Mouse (Mus musculus) erythroid progenitor cell, adult 5-6 weeks (primary cell): ENCODE results near the gene Spag17. TPM values are rescaled to one million over a fixed set of nuclear protein-coding genes. Genes with fewer than 3 reads are reported as not detected.

ENCODE experiments used
- ATAC-seq: replicated peaks from 2 replicates; pipeline ENCODE4 v1.8.0; 2016; ENCODE audit warnings: moderate number of reproducible peaks, mild to moderate bottlenecking, moderate TSS enrichment, inconsistent platforms; ENCODE audit not compliant: poor library complexity, low FRiP score, severe bottlenecking
- total RNA-seq, 2 experiments: library from RNA; stranded (forward) in 1 of 2; stranded (reverse) in 1 of 2; fragments of 150-400 nt in 1 of 2; fragments of 186-747, 209-891 nt in 1 of 2; gene quantifications; 2 replicates each; pipeline versions ENCODE4 v1.2.3 to v1.2.4; 2015 to 2017; ENCODE audit warnings: low replicate concordance in 2 of 2

The Spag17 gene
- total RNA-seq, 2 experiments from 2014 or later = not detected

GRCm38 (mm10) chr3:99959805-99960485, 74.7 kb downstream of the Spag17 start:
- ATAC-seq = no peak

GRCm38 (mm10) chr3:99964345-99964744, 79.1 kb downstream of the Spag17 start:
- no peak for ATAC-seq

GRCm38 (mm10) chr3:99965863-99966262, 80.7 kb downstream of the Spag17 start:
- ATAC-seq = no peak

- no peak for ATAC-seq
These were observed 81.1 kb downstream of the Spag17 start for GRCm38 (mm10) chr3:99966285-99966684.

- no peak for ATAC-seq
These were observed 85.6 kb downstream of the Spag17 start for GRCm38 (mm10) chr3:99970766-99971165.

GRCm38 (mm10) chr3:99981046-99981445, 95.8 kb downstream of the Spag17 start:
- ATAC-seq = 0 out of 2 replicates have a peak, but pooled peaks have one; percentile 30

GRCm38 (mm10) chr3:100004676-100005075, 119.5 kb downstream of the Spag17 start:
- ATAC-seq = no peak

GRCm38 (mm10) chr3:100009807-100010206, 124.6 kb downstream of the Spag17 start:
- ATAC-seq = no peak

- no peak for ATAC-seq
These were observed 128.9 kb downstream of the Spag17 start for GRCm38 (mm10) chr3:100014110-100014509.

- no peak for ATAC-seq
These were observed 146.1 kb downstream of the Spag17 start for GRCm38 (mm10) chr3:100031291-100031690.

- ATAC-seq = no peak
These were observed 147.8 kb downstream of the Spag17 start for GRCm38 (mm10) chr3:100032969-100033368.

GRCm38 (mm10) chr3:100034366-100034956, 149.3 kb downstream of the Spag17 start:
- no peak for ATAC-seq

- ATAC-seq = no peak
These were observed 149.9 kb downstream of the Spag17 start for GRCm38 (mm10) chr3:100035097-100035496.

- no peak for ATAC-seq
These were observed 151.6 kb downstream of the Spag17 start for GRCm38 (mm10) chr3:100036846-100037245.

- no peak for ATAC-seq
These were observed 189.2 kb downstream of the Spag17 start for GRCm38 (mm10) chr3:100074406-100074805.

GRCm38 (mm10) chr3:100102386-100103092, 217.3 kb downstream of the Spag17 start:
- ATAC-seq = no peak

GRCm38 (mm10) chr3:100106736-100107135, 221.5 kb downstream of the Spag17 start:
- ATAC-seq = no peak

GRCm38 (mm10) chr3:100118681-100119080, 233.5 kb downstream of the Spag17 start:
- no peak for ATAC-seq

- ATAC-seq = no peak
These were observed 236.8 kb downstream of the Spag17 start for GRCm38 (mm10) chr3:100121961-100122360.

GRCm38 (mm10) chr3:100122445-100122844, 237.2 kb downstream of the Spag17 start:
- no peak for ATAC-seq
